Mouse (Mus musculus) left cerebral cortex, adult 8-10 months (tissue): ENCODE measurements around the gene 9530053A07Rik. TPM values are rescaled to one million over a fixed set of nuclear protein-coding genes. Genes with fewer than 3 reads are reported as not detected.
"Not testable (repeated sequence)": the region's sequence is repeated elsewhere in the genome, so short reads cannot be mapped to it uniquely, and the experiment has no call there.

ENCODE experiments used
- DNase-seq, 2 experiments: peaks; one replicate each; pipeline ENCODE4 v3.0.0; 2022; ENCODE audit warnings: low spot score in 2 of 2
- total RNA-seq, 4 experiments: library from RNA; stranded (reverse); gene quantifications; 2 replicates each; pipeline ENCODE4 v1.2.4; 2022

Gene 9530053A07Rik
- total RNA-seq: under 1 TPM; 0.06 to 0.12 (median 0.07) TPM

- no peak for DNase-seq
Measured at GRCm38 (mm10) chr7:28129166-28129565, at the start of gene 9530053A07Rik. Gene 9530053A07Rik (plus strand): TSS chr7:28129466.

DNA sequence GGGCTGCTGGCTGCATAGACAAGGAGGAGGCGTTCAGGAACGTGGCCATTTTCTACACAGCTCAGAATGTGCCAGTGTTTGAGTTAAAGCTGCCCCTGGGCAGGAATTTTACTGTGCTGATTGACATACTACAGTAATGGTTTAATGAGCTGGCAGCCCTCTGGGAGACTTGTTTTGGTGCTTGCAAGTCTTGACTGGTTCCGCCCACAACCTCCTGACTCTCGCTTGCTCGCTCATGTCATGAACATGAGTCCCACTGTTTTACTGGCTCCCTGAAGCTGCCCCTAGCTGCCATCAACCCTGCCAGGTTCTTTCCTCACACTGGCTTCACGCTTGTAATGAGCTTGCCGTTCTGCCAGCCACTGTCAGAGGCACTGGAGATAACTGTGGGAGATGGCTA, 45.1 kb upstream of the 9530053A07Rik start:
- peak; percentile 8 to 55 for DNase-seq

- no peak for DNase-seq
Measured at GRCm38 (mm10) chr7:28086236-28086635, 43.0 kb upstream of the 9530053A07Rik start.

DNA sequence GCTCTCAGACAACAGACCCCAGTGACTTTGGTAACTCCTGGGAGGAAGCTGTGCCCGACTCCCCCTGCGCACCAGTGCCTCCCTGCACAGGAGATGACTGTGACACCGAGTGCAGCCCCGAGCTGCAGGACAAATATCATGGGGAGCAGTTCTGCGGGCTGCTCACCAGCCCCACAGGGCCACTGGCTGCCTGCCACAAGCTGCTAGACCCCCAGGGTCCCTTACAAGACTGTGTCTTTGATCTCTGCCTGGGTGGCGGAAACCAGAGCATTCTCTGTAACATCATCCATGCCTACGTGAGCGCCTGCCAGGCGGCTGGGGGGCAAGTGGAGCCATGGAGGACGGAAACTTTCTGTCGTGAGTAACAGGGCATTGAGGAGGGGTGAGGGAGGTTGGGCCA, 35.7 kb upstream of the 9530053A07Rik start:
- DNase-seq: no peak

- DNase-seq: no peak
Measured at GRCm38 (mm10) chr7:28099101-28099500, 30.2 kb upstream of the 9530053A07Rik start.

GRCm38 (mm10) chr7:28100596-28101590, 28.4 kb upstream of the 9530053A07Rik start:
- DNase-seq: peak in 1 of 2 experiments; percentile 16

- not testable (repeated sequence) for DNase-seq
Measured at GRCm38 (mm10) chr7:28102936-28103335, 26.3 kb upstream of the 9530053A07Rik start.

GRCm38 (mm10) chr7:28104670-28105069, 24.6 kb upstream of the 9530053A07Rik start:
- no peak for DNase-seq

- DNase-seq: no peak
Measured at GRCm38 (mm10) chr7:28106241-28106640, 23.0 kb upstream of the 9530053A07Rik start.

GRCm38 (mm10) chr7:28114648-28115047, 14.6 kb upstream of the 9530053A07Rik start:
- DNase-seq: no peak

- DNase-seq: no peak
Measured at GRCm38 (mm10) chr7:28137613-28138012, 8.3 kb downstream of the 9530053A07Rik start.

DNA sequence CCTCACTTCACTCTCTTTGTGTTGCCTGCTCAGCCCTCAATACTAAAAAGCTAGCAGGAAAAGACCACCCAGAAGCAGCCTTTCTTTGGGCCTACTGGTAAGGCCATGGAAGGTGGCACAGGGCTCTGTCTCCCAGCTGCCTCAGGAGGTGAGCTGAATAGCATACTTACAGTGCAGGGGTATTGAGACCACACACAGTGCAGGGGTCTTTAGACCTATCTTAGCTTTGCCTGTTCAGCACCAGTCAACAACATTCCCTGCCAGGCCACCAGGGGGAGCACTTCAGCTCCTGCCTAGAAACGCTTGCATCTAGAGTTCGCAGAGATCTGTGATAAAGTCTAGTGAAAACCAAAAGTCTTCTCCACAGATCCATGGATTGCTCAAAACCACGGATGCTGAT, 19.0 kb downstream of the 9530053A07Rik start:
- peak in 1 of 2 experiments; percentile 23 for DNase-seq

GRCm38 (mm10) chr7:28149841-28150240, 20.6 kb downstream of the 9530053A07Rik start:
- DNase-seq: no peak

- peak in 1 of 2 experiments; percentile 19 for DNase-seq
Measured at GRCm38 (mm10) chr7:28151584-28152221, 22.4 kb downstream of the 9530053A07Rik start.

- DNase-seq: not testable (repeated sequence)
Measured at GRCm38 (mm10) chr7:28153595-28153994, 24.3 kb downstream of the 9530053A07Rik start.

- no peak for DNase-seq
Measured at GRCm38 (mm10) chr7:28159292-28159691, 30.0 kb downstream of the 9530053A07Rik start.

GRCm38 (mm10) chr7:28159893-28160292, 30.6 kb downstream of the 9530053A07Rik start:
- no peak for DNase-seq

- DNase-seq: no peak
Measured at GRCm38 (mm10) chr7:28161163-28161749, 32.0 kb downstream of the 9530053A07Rik start.

GRCm38 (mm10) chr7:28165406-28165805, 36.1 kb downstream of the 9530053A07Rik start:
- DNase-seq: no peak

DNA sequence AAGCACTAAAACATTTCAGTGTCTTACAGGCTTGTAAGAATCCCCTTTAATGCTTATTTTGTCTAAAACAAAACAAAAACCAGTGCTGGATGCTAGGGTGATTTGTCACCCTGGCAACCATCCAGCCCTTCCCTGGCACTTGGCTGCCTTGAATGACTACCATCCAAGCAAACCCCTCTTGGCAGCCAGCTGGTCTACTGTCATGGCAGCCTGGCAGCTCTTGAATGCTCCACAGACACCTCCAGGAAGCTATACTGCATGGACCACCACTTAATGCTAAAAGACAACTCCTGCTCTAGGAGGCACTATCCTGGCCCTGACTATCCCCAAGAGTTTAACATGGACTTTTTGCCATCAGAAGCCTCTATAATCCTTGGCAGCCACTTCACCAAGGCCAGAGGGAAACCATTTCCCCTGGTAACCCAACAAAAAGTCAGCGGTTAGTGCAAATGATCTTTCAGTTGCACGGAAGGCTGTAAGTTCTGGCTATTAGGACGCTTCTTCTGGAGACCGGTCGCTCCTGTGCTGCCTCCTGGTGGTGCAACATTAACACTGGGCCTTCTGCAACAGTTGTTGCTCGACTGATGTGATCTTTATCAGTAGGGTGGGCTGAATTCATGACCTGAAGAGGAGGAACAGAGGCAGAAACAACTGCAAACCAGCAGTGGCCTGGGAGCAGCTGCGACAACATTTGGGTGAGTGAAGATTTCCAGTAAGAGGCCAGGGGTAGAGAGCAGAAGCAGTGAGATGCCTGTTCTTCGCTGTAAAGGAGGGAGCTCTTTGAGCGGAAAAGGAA, 39.3 kb downstream of the 9530053A07Rik start:
- peak in 1 of 2 experiments; percentile 18 for DNase-seq
